Mouse (Mus musculus) kidney, embryonic 15.5 days (tissue): Measurements from ENCODE around the gene Emc4. TPM values are rescaled to one million over a fixed set of nuclear protein-coding genes. Genes with fewer than 3 reads are reported as not detected.
A peak's percentile ranks its signal among the peaks of the same experiment; 100 is the strongest.

Experiments
- ATAC-seq: fragments of 200-750 bp; cut with Nextera tagmentation; replicated peaks from 2 replicates; pipeline ENCODE4 v1.8.0; 2017; ENCODE audit warnings: moderate TSS enrichment; ENCODE audit not compliant: low FRiP score
- H3K27ac ChIP-seq: fragments of 300-500 bp; sonication (generic); 2 replicates; pipeline ENCODE4 v1.5.1; 2015; ENCODE audit warnings: mild to moderate bottlenecking, inconsistent platforms
- H3K27me3 ChIP-seq: fragments of 300-500 bp; sonication (generic); 2 replicates; pipeline ENCODE4 v1.6.1; 2015; ENCODE audit warnings: inconsistent platforms
- H3K36me3 ChIP-seq: fragments of 300-500 bp; sonication (generic); 2 replicates; pipeline ENCODE4 v1.6.1; 2015; ENCODE audit warnings: inconsistent platforms
- H3K4me1 ChIP-seq: fragments of 300-500 bp; sonication (generic); 2 replicates; pipeline ENCODE4 v1.6.1; 2015; ENCODE audit warnings: inconsistent platforms
- H3K4me2 ChIP-seq: fragments of 300-500 bp; sonication (generic); 2 replicates; pipeline ENCODE4 v1.6.1; 2015; ENCODE audit warnings: moderate library complexity, mild to moderate bottlenecking, inconsistent platforms
- H3K4me3 ChIP-seq: fragments of 300-500 bp; sonication (generic); replicated peaks from 2 replicates; pipeline ENCODE4 v1.5.1; 2015; ENCODE audit warnings: mild to moderate bottlenecking, inconsistent platforms
- H3K9ac ChIP-seq: fragments of 300-500 bp; sonication (generic); 2 replicates; pipeline ENCODE4 v1.6.1; 2015; ENCODE audit warnings: mild to moderate bottlenecking, inconsistent platforms
- H3K9me3 ChIP-seq: fragments of 300-500 bp; sonication (generic); replicated peaks from 2 replicates; pipeline ENCODE4 v1.6.1; 2016; ENCODE audit warnings: inconsistent platforms
- WGBS: fragments of 180-500 bp; shearing (Covaris S2); methylation state at CpG from one replicate; pipeline ENCODE4 v1.1.7; 2015; ENCODE audit warnings: mixed read lengths; 5-methylcytosine and 5-hydroxymethylcytosine counted together
- polyA plus RNA-seq: library from polyadenylated mRNA; unstranded; fragments of >200 nt; fragmentation: Nextera tagmentation; extraction: Ambion mirVana; gene quantifications from 2 replicates; pipeline ENCODE4 v1.2.1, GENCODE M21; 2015

The Emc4 gene
- polyA plus RNA-seq, 1 experiment from 2014 or later: 120 TPM

- no peak for ATAC-seq
- WGBS: 68% methylated on average over 4 of the region's 4 CpGs
Observed at GRCm38 (mm10) chr2:112373141-112373540, 5.3 kb upstream of the Emc4 start.

GRCm38 (mm10) chr2:112369941-112370340, 2.1 kb upstream of the Emc4 start:
- Histone ChIP-seq H3K9ac (no peak overlapping the region), H3K27me3 (0 out of 2 replicates have a peak, but pooled peaks cover 3% of the 10 kb centered on the region), H3K4me1 (peaks cover 11% of the 10 kb centered on the region), H3K4me2 (no peak overlapping the region), H3K4me3 (no peak overlapping the region), H3K9me3 (no peaks in the 10 kb centered on the region), H3K27ac (no peak overlapping the region), H3K36me3 (no peaks in the 10 kb centered on the region)
- ATAC-seq: no peak
- WGBS: 61% methylated on average over 5 of the region's 5 CpGs

More at GRCm38 (mm10) chr2:112373141-112373540, 5.3 kb upstream of the Emc4 start:
- H3K4me3 ChIP-seq: no peak overlapping the region
- H3K36me3 ChIP-seq: no peaks in the 10 kb centered on the region
- no peak overlapping the region for H3K9ac ChIP-seq
- H3K4me2 ChIP-seq: no peak overlapping the region
- no peaks in the 10 kb centered on the region for H3K9me3 ChIP-seq
- no peak overlapping the region for H3K27ac ChIP-seq
- H3K4me1 ChIP-seq: no peaks in the 10 kb centered on the region
- peaks cover 10% of the 10 kb centered on the region; the same call in 1 of the 2 replicates for H3K27me3 ChIP-seq

- no peaks in the 10 kb centered on the region for H3K9me3 ChIP-seq
- peak overlapping the region; percentile 73 for H3K4me2 ChIP-seq
- peaks cover 24% of the 10 kb centered on the region for H3K36me3 ChIP-seq
- peak overlapping the region; percentile 94; the same call in 1 of the 2 replicates for H3K27ac ChIP-seq
- H3K27me3 ChIP-seq: no peaks in the 10 kb centered on the region
- H3K9ac ChIP-seq: peak overlapping the region; percentile 73
- WGBS: 16% methylated on average over 15 of the region's 15 CpGs
- peaks cover 11% of the 10 kb centered on the region for H3K4me1 ChIP-seq
- peak; percentile 63 for ATAC-seq
- peak overlapping the region; percentile 80 for H3K4me3 ChIP-seq
Observed at GRCm38 (mm10) chr2:112367222-112367621, 605 bp downstream of the Emc4 start.

- H3K36me3 ChIP-seq: peaks cover 84% of the 10 kb centered on the region
- 0 out of 2 replicates have a peak, but pooled peaks cover 2% of the 10 kb centered on the region for H3K4me1 ChIP-seq
- WGBS: 44% methylated on average over 2 of the region's 2 CpGs
- peak overlapping the region; percentile 37 for H3K27ac ChIP-seq
- no peak overlapping the region for H3K9ac ChIP-seq
- peak; percentile 86 for ATAC-seq
- H3K4me3 ChIP-seq: no peak overlapping the region
- no peaks in the 10 kb centered on the region for H3K9me3 ChIP-seq
- no peaks in the 10 kb centered on the region for H3K27me3 ChIP-seq
- no peak overlapping the region for H3K4me2 ChIP-seq
Observed at GRCm38 (mm10) chr2:112360781-112361169, 7.1 kb downstream of the Emc4 start.

GRCm38 (mm10) chr2:112360012-112360780, 7.6 kb downstream of the Emc4 start:
- ATAC-seq: peak; percentile 81
- no peaks in the 10 kb centered on the region for H3K27me3 ChIP-seq
- peaks cover 90% of the 10 kb centered on the region for H3K36me3 ChIP-seq
- no peak overlapping the region for H3K9ac ChIP-seq
- peak overlapping the region; percentile 28 for H3K27ac ChIP-seq
- H3K4me3 ChIP-seq: no peak overlapping the region
- H3K9me3 ChIP-seq: no peaks in the 10 kb centered on the region
- 58% methylated on average over 12 of the region's 12 CpGs for WGBS
- 0 out of 2 replicates have a peak, but pooled peaks cover 2% of the 10 kb centered on the region for H3K4me1 ChIP-seq
- no peak overlapping the region for H3K4me2 ChIP-seq

- Histone ChIP-seq H3K4me3 (no peak overlapping the region), H3K4me1 (0 out of 2 replicates have a peak, but pooled peaks cover 5% of the 10 kb centered on the region), H3K27me3 (no peaks in the 10 kb centered on the region), H3K9me3 (no peaks in the 10 kb centered on the region), H3K9ac (no peak overlapping the region), H3K27ac (peak overlapping the region; percentile 28), H3K4me2 (no peak overlapping the region), H3K36me3 (peaks cover 90% of the 10 kb centered on the region)
- WGBS: 35% methylated on average over 2 of the region's 2 CpGs
- ATAC-seq: no peak; the same call in 1 of the 2 replicates
Observed at GRCm38 (mm10) chr2:112359611-112360010, 8.2 kb downstream of the Emc4 start.

- Histone ChIP-seq H3K27ac (no peak overlapping the region), H3K4me1 (0 out of 2 replicates have a peak, but pooled peaks cover 8% of the 10 kb centered on the region), H3K4me2 (no peak overlapping the region), H3K36me3 (peaks cover 72% of the 10 kb centered on the region), H3K9ac (no peak overlapping the region), H3K27me3 (no peaks in the 10 kb centered on the region), H3K9me3 (no peaks in the 10 kb centered on the region), H3K4me3 (no peak overlapping the region)
- ATAC-seq: peak; percentile 88
- 43% methylated on average over 7 of the region's 7 CpGs for WGBS
Observed at GRCm38 (mm10) chr2:112353685-112354455, 14.0 kb downstream of the Emc4 start.

- Histone ChIP-seq H3K4me3 (no peak overlapping the region), H3K4me1 (no peaks in the 10 kb centered on the region), H3K9ac (no peak overlapping the region), H3K9me3 (no peaks in the 10 kb centered on the region), H3K4me2 (no peak overlapping the region), H3K27ac (no peak overlapping the region), H3K27me3 (no peaks in the 10 kb centered on the region), H3K36me3 (peaks cover 60% of the 10 kb centered on the region)
- 91% methylated on average over 3 of the region's 3 CpGs for WGBS
- ATAC-seq: no peak
Observed at GRCm38 (mm10) chr2:112348246-112348645, 19.6 kb downstream of the Emc4 start.

- Histone ChIP-seq H3K4me1 (no peaks in the 10 kb centered on the region), H3K9ac (no peak overlapping the region), H3K4me2 (no peak overlapping the region), H3K36me3 (peaks cover 59% of the 10 kb centered on the region), H3K4me3 (no peak overlapping the region), H3K9me3 (no peaks in the 10 kb centered on the region), H3K27ac (no peak overlapping the region), H3K27me3 (no peaks in the 10 kb centered on the region)
- no peak for ATAC-seq
- 57% methylated on average over 3 of the region's 3 CpGs for WGBS
Observed at GRCm38 (mm10) chr2:112341117-112341516, 26.7 kb downstream of the Emc4 start.

GRCm38 (mm10) chr2:112339736-112340135, 28.1 kb downstream of the Emc4 start:
- Histone ChIP-seq H3K27me3 (no peaks in the 10 kb centered on the region), H3K9me3 (no peaks in the 10 kb centered on the region), H3K4me1 (no peaks in the 10 kb centered on the region), H3K27ac (no peak overlapping the region), H3K9ac (no peak overlapping the region), H3K36me3 (peaks cover 61% of the 10 kb centered on the region), H3K4me3 (no peak overlapping the region), H3K4me2 (no peak overlapping the region)
- 89% methylated on average over 2 of the region's 2 CpGs for WGBS
- ATAC-seq: no peak

- H3K9ac ChIP-seq: no peak overlapping the region
- no peak overlapping the region for H3K4me2 ChIP-seq
- no peaks in the 10 kb centered on the region for H3K4me1 ChIP-seq
- ATAC-seq: no peak
- no peak overlapping the region for H3K4me3 ChIP-seq
- WGBS: 96% methylated on average over 6 of the region's 6 CpGs
- H3K9me3 ChIP-seq: no peaks in the 10 kb centered on the region
- H3K27me3 ChIP-seq: no peaks in the 10 kb centered on the region
- no peak overlapping the region for H3K27ac ChIP-seq
- peaks cover 55% of the 10 kb centered on the region for H3K36me3 ChIP-seq
Observed at GRCm38 (mm10) chr2:112337211-112337610, 30.6 kb downstream of the Emc4 start.
